Mouse (Mus musculus) neural tube, embryonic 13.5 days (tissue): Measurements from ENCODE around the gene Paqr3. TPM values are rescaled to one million over a fixed set of nuclear protein-coding genes. Genes with fewer than 3 reads are reported as not detected.

Experiments used
- ATAC-seq: fragments of 200-750 bp; cut with Nextera tagmentation; 2 replicates; pipeline ENCODE4 v1.8.0; 2017; ENCODE audit warnings: low read depth, mild to moderate bottlenecking, moderate TSS enrichment, moderate library complexity
- H3K27ac ChIP-seq: fragments of 300-500 bp; sonication (generic); replicated peaks from 2 replicates; pipeline ENCODE4 v1.5.1; 2015; ENCODE audit warnings: moderate library complexity, mild to moderate bottlenecking, inconsistent platforms
- H3K27me3 ChIP-seq: fragments of 300-500 bp; sonication (generic); 2 replicates; pipeline ENCODE4 v1.6.1; 2015; ENCODE audit warnings: mild to moderate bottlenecking, inconsistent platforms
- H3K36me3 ChIP-seq: fragments of 300-500 bp; sonication (generic); 2 replicates; pipeline ENCODE4 v1.6.1; 2015; ENCODE audit warnings: mild to moderate bottlenecking, inconsistent platforms
- H3K4me1 ChIP-seq: fragments of 300-500 bp; sonication (generic); replicated peaks from 2 replicates; pipeline ENCODE4 v1.6.1; 2015; ENCODE audit warnings: inconsistent platforms
- H3K4me2 ChIP-seq: fragments of 300-500 bp; sonication (generic); 2 replicates; pipeline ENCODE4 v1.6.1; 2015; ENCODE audit warnings: inconsistent platforms, mild to moderate bottlenecking, moderate library complexity
- H3K4me3 ChIP-seq: fragments of 300-500 bp; sonication (generic); 2 replicates; pipeline ENCODE4 v1.5.1; 2015; ENCODE audit warnings: mild to moderate bottlenecking, inconsistent platforms
- H3K9ac ChIP-seq: fragments of 300-500 bp; sonication (generic); 2 replicates; pipeline ENCODE4 v1.6.1; 2015; ENCODE audit warnings: moderate library complexity, mild to moderate bottlenecking, inconsistent platforms
- H3K9me3 ChIP-seq: fragments of 300-500 bp; sonication (generic); 2 replicates; pipeline ENCODE4 v1.6.1; 2016; ENCODE audit warnings: inconsistent platforms
- WGBS: fragments of 180-500 bp; shearing (Covaris S2); methylation state at CpG from one replicate; pipeline ENCODE4 v1.1.7; 2015; 5-methylcytosine and 5-hydroxymethylcytosine counted together
- polyA plus RNA-seq: library from polyadenylated mRNA; unstranded; fragments of >200 nt; fragmentation: Nextera tagmentation; extraction: Ambion mirVana; gene quantifications from 2 replicates; pipeline ENCODE4 v1.2.1, GENCODE M21; 2015

The Paqr3 gene
- polyA plus RNA-seq, 1 experiment from 2014 or later, result 18.6 TPM

DNA sequence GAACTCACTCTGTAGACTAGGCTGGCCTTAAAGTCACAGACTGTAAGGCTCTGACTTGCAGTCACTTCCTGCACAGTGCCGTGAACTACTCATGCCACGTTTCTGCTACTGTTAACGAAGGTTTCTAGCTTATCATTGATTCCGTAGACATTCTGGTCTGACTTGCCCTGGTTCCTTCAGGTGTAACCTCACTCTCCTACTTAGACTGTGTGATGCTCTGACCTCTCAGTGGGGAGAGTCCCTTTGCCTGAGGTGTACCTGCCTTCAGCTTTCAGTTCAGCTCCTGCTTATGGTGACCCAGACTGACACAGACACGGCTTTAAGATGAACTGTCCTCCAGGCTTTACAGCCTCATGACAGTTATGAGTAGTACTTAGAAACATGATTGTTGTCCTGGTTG, 57.2 kb downstream of the Paqr3 start:
- no peak overlapping the region for H3K4me3 ChIP-seq
- no peak for ATAC-seq
- H3K4me1 ChIP-seq, result no peaks in the 10 kb centered on the region
- no peak overlapping the region for H3K9ac ChIP-seq
- WGBS, result 90% methylated on average over 5 of the region's 5 CpGs
- H3K27ac ChIP-seq, result no peak overlapping the region
- H3K27me3 ChIP-seq, result no peaks in the 10 kb centered on the region
- H3K9me3 ChIP-seq, result no peaks in the 10 kb centered on the region
- peaks cover 22% of the 10 kb centered on the region for H3K36me3 ChIP-seq
- H3K4me2 ChIP-seq, result no peak overlapping the region

DNA sequence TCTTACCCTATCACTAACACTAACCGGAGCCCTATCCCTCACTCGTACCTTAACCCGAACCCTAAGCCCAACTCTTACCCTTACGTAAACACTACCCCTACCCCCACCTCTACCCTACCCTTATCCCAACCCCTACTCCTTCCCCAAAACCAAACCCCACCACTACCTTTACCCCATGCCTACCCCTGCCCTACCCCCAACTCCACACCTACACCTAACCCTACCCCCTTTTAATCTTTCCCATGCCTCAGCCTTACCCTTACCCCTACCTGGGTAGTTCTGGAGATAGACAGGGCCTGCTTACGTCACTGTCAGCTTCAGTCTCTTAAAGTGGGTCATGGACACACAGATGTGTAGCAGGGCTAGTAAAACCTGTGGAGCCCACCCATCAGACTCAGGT, 62.5 kb downstream of the Paqr3 start:
- no peak for ATAC-seq
- H3K27me3 ChIP-seq, result no peaks in the 10 kb centered on the region
- no peak overlapping the region for H3K9ac ChIP-seq
- no peaks in the 10 kb centered on the region for H3K4me1 ChIP-seq
- H3K27ac ChIP-seq, result no peak overlapping the region
- no peak overlapping the region for H3K4me2 ChIP-seq
- H3K36me3 ChIP-seq, result peaks cover 2% of the 10 kb centered on the region; the same call in 1 of the 2 replicates
- no peak overlapping the region for H3K4me3 ChIP-seq
- WGBS, result 91% methylated on average over 5 of the region's 5 CpGs
- H3K9me3 ChIP-seq, result no peaks in the 10 kb centered on the region

DNA sequence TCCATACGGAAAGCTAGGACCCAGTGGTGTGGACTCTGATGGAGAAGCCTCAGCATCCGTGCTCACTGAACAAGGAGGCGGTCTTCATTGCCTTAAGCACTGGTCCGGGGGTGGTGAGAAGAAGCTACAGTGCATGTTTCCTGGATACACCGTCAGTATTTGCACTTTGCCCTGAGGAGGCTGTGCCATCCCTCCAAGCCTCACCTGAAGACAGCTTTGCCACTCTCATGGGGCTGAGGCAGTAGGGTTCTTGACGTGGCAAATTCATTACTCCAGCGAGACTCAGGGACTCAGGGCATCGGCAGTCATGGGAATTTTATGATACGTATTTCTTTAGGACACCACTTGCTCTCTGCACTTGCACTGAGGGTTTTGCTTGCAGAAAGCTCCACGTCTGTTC, 64.7 kb downstream of the Paqr3 start:
- H3K4me2 ChIP-seq, result no peak overlapping the region
- 83% methylated on average over 10 of the region's 10 CpGs for WGBS

DNA sequence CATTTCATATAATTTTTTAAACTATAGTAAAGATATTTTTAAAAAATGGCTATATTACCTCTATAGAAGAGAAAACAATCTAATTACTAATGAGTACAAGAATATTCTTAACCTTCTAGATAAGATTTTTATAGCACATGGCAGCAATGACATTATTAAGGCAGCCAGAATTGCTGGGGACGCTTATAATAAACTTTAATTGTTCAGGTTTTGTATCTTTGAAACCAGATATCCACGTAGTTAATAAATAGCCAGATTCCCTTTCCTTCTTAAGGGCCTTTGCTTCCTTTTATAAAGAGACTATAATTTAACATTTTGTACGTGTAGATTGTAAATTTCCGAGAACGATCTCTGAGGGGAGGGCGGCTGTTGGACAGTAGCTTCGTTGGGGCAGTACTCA, 66.1 kb downstream of the Paqr3 start:
- Histone ChIP-seq H3K36me3 (0 out of 2 replicates have a peak, but pooled peaks cover 6% of the 10 kb centered on the region), H3K4me3 (no peak overlapping the region), H3K4me1 (no peaks in the 10 kb centered on the region), H3K27me3 (no peaks in the 10 kb centered on the region), H3K27ac (no peak overlapping the region), H3K4me2 (no peak overlapping the region), H3K9me3 (no peaks in the 10 kb centered on the region), H3K9ac (no peak overlapping the region)
- no peak for ATAC-seq
- WGBS, result 82% methylated on average over 7 of the region's 7 CpGs

More for the DNA sequence above, 64.7 kb downstream of the Paqr3 start:
- Histone ChIP-seq H3K27ac (no peak overlapping the region), H3K4me3 (no peak overlapping the region), H3K9ac (no peak overlapping the region), H3K9me3 (no peaks in the 10 kb centered on the region), H3K36me3 (0 out of 2 replicates have a peak, but pooled peaks cover 3% of the 10 kb centered on the region), H3K27me3 (no peaks in the 10 kb centered on the region), H3K4me1 (no peaks in the 10 kb centered on the region)
- ATAC-seq, result no peak

Other genes with a start within 250 kb of the Paqr3 start
- 9.2 and 9.9 TPM in 2 replicates for gene Bmp2k, start 113.9 kb downstream of the Paqr3 start, polyA plus RNA-seq